Mouse (Mus musculus): ENCODE results near the gene Ntrk2. TPM values are rescaled to one million over a fixed set of nuclear protein-coding genes. Genes with fewer than 3 reads are reported as not detected.

The Ntrk2 gene
- total and polyA plus RNA-seq, 2 experiments from 2014 or later = 141 to 207 TPM

DNA sequence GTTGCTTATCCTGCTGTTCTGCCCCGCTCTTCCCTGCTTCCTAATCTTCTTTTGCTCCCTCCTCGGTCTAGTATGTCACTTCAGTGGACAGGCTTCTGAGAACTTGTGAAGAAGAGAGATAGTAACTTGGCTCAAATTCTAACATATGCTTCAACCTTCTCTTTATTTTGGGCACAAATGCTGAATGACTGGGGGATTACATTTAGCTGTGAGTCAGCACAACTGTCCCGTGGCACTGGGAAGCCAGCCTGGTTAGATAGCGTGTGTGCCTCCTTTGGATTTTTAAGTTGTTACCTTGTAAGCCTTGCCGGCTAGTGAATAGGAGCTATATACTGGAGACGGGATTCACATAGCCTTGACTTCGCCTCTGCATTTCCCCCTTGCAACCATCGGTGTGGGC is 79.7 kb downstream of the Ntrk2 start:
- H3K36me3 ChIP-seq (ENCODE audit: insufficient read depth, low read length) = peaks cover 16% of the 10 kb centered on the region
- no peak for TF ChIP-seq CTCF (IDR thresholded peaks at IDR 0.05)
- DNase-seq (ENCODE audit: low spot score) (no peak), ATAC-seq (ENCODE audit: low FRiP score) (no peak)
- H3K9ac ChIP-seq (replicated peaks; ENCODE audit: low read length, poor library complexity, severe bottlenecking) = no peak overlapping the region
- 60% methylated on average over 8 of the region's 8 CpGs for WGBS
- no peak overlapping the region for H3K4me3 ChIP-seq (ENCODE audit: low read depth, low read length)
- H3K4me2 ChIP-seq (ENCODE audit: low read depth, low read length, poor library complexity, severe bottlenecking) = no peak overlapping the region
- H3K27me3 ChIP-seq (ENCODE audit: insufficient read depth, low read length) = no peaks in the 10 kb centered on the region
- H3K9me3 ChIP-seq (ENCODE audit: low read length) = no peaks in the 10 kb centered on the region
- no peak overlapping the region for H3K27ac ChIP-seq (ENCODE audit: low read depth, low read length)
- no peaks in the 10 kb centered on the region for H3K4me1 ChIP-seq (ENCODE audit: insufficient read depth, low read length)

DNA sequence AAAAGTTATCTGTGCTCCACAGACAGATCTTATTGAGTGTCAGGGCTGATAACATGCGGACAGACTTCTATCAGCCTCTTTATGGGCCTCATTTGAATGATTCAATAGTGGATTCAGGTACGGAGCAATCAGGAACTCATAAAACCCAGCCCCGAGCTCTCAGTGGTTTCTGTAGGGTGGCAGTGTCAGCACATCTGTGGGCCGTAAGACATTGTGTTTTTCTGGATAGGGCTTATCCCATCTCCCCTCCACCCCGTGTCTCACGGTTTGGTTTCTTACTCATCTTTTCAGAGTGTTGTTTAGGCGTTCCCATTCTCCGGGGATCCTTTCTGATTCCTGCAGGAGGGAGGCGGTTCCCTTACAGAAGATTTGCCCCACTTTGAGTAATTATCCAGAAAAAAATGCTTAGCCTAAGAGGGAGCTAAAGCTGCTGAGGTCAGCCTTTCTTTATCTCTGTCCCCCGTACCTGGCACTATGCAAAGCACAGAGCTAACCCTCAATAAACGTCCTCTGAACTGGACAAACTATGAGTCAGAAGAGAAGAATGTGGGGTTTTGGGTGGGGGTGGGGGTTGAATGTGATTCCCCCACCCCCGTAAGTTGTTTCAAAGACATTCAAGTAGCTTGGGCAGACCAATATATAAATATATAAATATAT is 90.0 kb downstream of the Ntrk2 start:
- TF ChIP-seq CTCF (IDR thresholded peaks at IDR 0.05) = no peak
- Histone ChIP-seq H3K4me2 (ENCODE audit: low read depth, low read length, poor library complexity, severe bottlenecking) (no peak overlapping the region), H3K9ac (replicated peaks; ENCODE audit: low read length, poor library complexity, severe bottlenecking) (no peak overlapping the region), H3K27ac (ENCODE audit: low read depth, low read length) (no peak overlapping the region), H3K9me3 (ENCODE audit: low read length) (no peaks in the 10 kb centered on the region), H3K4me3 (ENCODE audit: low read depth, low read length) (no peak overlapping the region), H3K27me3 (ENCODE audit: insufficient read depth, low read length) (no peaks in the 10 kb centered on the region), H3K4me1 (ENCODE audit: insufficient read depth, low read length) (no peaks in the 10 kb centered on the region), H3K36me3 (ENCODE audit: insufficient read depth, low read length) (no peaks in the 10 kb centered on the region; the same call in 1 of the 2 replicates)
- 76% methylated on average over 12 of the region's 12 CpGs for WGBS
- no peak for DNase-seq (ENCODE audit: low spot score)
- no peak for ATAC-seq (ENCODE audit: low FRiP score)

DNA sequence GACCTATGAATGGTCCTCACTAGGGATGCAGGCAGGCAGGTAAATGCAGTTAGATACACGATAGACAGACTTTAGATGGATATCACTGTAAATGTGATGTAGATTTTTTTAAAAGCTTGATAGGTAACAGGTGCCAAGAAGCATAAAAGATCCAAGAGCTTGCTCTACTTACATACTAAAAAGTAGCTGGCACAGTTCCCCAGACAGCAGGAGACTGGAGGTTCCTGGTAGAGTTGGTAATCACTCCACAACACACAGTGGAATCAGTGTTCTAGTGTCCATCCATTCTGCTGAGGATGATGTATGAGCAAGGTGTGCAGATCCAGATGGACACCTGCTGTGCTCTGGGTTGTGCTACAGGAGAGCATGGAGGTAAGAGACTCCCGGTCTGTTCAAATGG is 93.0 kb downstream of the Ntrk2 start:
- ATAC-seq (ENCODE audit: low FRiP score) (no peak), DNase-seq (ENCODE audit: low spot score) (no peak)
- H3K4me1 ChIP-seq (ENCODE audit: insufficient read depth, low read length) = no peaks in the 10 kb centered on the region
- 91% methylated on average over 2 of the region's 2 CpGs for WGBS
- no peak overlapping the region for H3K4me3 ChIP-seq (ENCODE audit: low read depth, low read length)
- no peak overlapping the region for H3K27ac ChIP-seq (ENCODE audit: low read depth, low read length)
- no peak overlapping the region for H3K9ac ChIP-seq (replicated peaks; ENCODE audit: low read length, poor library complexity, severe bottlenecking)
- no peak overlapping the region for H3K4me2 ChIP-seq (ENCODE audit: low read depth, low read length, poor library complexity, severe bottlenecking)
- no peaks in the 10 kb centered on the region for H3K27me3 ChIP-seq (ENCODE audit: insufficient read depth, low read length)
- no peaks in the 10 kb centered on the region for H3K9me3 ChIP-seq (ENCODE audit: low read length)
- TF ChIP-seq CTCF (IDR thresholded peaks at IDR 0.05) = no peak
- no peaks in the 10 kb centered on the region; the same call in 1 of the 2 replicates for H3K36me3 ChIP-seq (ENCODE audit: insufficient read depth, low read length)

DNA sequence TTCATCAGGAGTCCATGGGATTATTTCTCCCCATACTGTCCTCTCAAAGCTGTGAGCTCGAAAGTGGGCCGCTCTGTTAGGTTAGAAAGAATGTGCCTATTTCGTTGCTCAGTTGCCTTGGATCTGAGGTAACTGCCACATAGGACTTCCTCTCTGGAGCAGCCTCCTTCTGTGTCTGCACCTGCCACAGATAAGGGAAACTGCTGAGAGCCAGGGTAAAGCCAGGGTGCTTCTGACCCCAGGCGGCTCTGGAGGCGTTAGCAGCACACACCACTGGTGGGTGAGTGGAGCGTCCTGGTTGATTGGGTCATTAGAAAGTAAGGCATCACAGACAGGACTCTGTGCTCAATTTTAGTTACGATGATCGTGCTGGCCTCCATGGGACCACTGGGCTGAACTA is 95.9 kb downstream of the Ntrk2 start:
- Histone ChIP-seq H3K27me3 (ENCODE audit: insufficient read depth, low read length) (no peaks in the 10 kb centered on the region), H3K4me3 (ENCODE audit: low read depth, low read length) (no peak overlapping the region), H3K4me2 (ENCODE audit: low read depth, low read length, poor library complexity, severe bottlenecking) (no peak overlapping the region), H3K36me3 (ENCODE audit: insufficient read depth, low read length) (no peaks in the 10 kb centered on the region; the same call in 1 of the 2 replicates), H3K9me3 (ENCODE audit: low read length) (no peaks in the 10 kb centered on the region), H3K27ac (ENCODE audit: low read depth, low read length) (no peak overlapping the region), H3K4me1 (ENCODE audit: insufficient read depth, low read length) (peaks cover 10% of the 10 kb centered on the region; the same call in 1 of the 2 replicates), H3K9ac (replicated peaks; ENCODE audit: low read length, poor library complexity, severe bottlenecking) (no peak overlapping the region)
- TF ChIP-seq CTCF (IDR thresholded peaks at IDR 0.05) = no peak
- ATAC-seq (ENCODE audit: low FRiP score) = no peak
- DNase-seq (ENCODE audit: low spot score) = no peak
- 68% methylated on average over 8 of the region's 8 CpGs for WGBS

DNA sequence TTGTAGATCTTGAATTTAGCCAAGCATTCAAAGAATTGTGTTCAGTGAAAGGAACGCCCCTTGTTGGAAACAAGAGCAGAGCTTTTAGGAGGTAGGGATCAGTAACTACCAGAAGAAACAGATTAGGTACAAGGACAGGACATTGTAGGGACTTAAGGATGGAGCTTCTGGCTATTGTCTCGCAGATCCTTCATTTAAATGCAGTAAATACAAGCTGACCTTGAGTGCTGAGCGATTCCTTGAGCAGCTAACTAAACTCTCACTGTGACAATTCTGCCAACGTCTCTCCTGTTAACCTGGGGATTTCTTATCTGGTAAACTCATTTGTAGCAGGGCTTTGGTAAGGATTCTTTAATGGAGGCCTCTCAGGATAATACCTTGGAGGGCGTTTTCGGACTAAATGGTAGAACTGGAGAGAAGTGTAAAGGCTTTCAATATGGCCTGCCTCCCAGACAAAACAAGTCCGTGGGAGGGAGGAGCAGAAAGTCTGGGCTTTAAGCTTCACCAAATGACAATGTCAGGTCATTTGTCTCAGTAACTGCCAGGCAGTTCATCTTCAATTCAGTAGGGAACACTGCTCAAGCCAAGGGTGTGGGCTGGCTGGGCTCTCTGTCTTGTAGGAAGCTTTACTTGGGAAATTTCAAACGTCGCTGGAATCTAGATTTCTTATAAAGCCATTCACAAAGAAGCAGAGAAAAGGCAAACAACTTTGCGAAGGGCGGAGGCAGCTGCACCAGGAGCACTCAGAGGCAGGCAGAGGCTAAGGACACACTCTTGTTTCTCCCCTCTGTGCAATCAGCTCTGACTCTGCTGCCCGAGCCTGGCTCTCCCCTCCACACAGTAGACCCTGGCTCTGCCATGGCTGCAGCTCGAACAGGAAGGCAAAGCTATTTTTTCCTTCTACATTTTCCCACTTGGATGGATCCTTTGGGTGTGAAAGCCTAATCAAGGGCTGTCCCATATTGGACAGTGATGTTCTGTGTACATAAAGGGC is 98.7 kb downstream of the Ntrk2 start:
- DNase-seq (ENCODE audit: low spot score) (peak; percentile 38), ATAC-seq (ENCODE audit: low FRiP score) (no peak)
- TF ChIP-seq CTCF (IDR thresholded peaks at IDR 0.05) = no peak
- H3K4me1 ChIP-seq (ENCODE audit: insufficient read depth, low read length) = peaks cover 10% of the 10 kb centered on the region; the same call in 1 of the 2 replicates
- no peaks in the 10 kb centered on the region for H3K36me3 ChIP-seq (ENCODE audit: insufficient read depth, low read length)
- H3K9ac ChIP-seq (replicated peaks; ENCODE audit: low read length, poor library complexity, severe bottlenecking) = no peak overlapping the region
- H3K27me3 ChIP-seq (ENCODE audit: insufficient read depth, low read length) = no peaks in the 10 kb centered on the region
- peak overlapping the region; percentile 21 for H3K27ac ChIP-seq (ENCODE audit: low read depth, low read length)
- H3K9me3 ChIP-seq (ENCODE audit: low read length) = no peaks in the 10 kb centered on the region
- H3K4me2 ChIP-seq (ENCODE audit: low read depth, low read length, poor library complexity, severe bottlenecking) = no peak overlapping the region
- no peak overlapping the region for H3K4me3 ChIP-seq (ENCODE audit: low read depth, low read length)
- WGBS = 31% methylated on average over 13 of the region's 13 CpGs

DNA sequence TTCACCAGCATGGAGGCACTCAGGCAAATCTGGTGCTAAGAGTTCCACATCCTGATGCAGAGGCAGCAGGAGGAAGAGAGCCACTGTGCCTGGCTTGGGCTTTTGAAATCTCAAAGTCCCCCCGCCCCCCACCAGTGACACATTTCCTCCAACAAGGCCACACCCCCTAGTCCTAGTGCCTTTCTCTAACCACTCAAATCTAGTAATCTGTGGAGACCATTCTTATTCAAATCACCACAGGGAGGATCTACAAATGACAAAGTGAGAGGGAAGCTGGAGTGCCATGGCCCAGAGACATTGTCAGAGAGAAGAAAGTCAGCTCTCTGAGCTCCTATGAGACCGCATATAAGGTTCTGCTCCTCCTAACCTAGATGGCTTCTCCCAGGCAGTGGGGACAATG is 105.6 kb downstream of the Ntrk2 start:
- no peaks in the 10 kb centered on the region; the same call in 1 of the 2 replicates for H3K4me1 ChIP-seq (ENCODE audit: insufficient read depth, low read length)

More for the DNA sequence above, 105.6 kb downstream of the Ntrk2 start:
- no peak overlapping the region for H3K4me2 ChIP-seq (ENCODE audit: low read depth, low read length, poor library complexity, severe bottlenecking)
- 0 out of 2 replicates have a peak, but pooled peaks cover 2% of the 10 kb centered on the region for H3K36me3 ChIP-seq (ENCODE audit: insufficient read depth, low read length)
- no peak overlapping the region for H3K9ac ChIP-seq (replicated peaks; ENCODE audit: low read length, poor library complexity, severe bottlenecking)
- no peaks in the 10 kb centered on the region for H3K9me3 ChIP-seq (ENCODE audit: low read length)
- TF ChIP-seq CTCF (IDR thresholded peaks at IDR 0.05) = no peak
- no peak for DNase-seq (ENCODE audit: low spot score)
- 86% methylated on average over 2 of the region's 2 CpGs for WGBS
- H3K27me3 ChIP-seq (ENCODE audit: insufficient read depth, low read length) = no peaks in the 10 kb centered on the region
- H3K27ac ChIP-seq (ENCODE audit: low read depth, low read length) = no peak overlapping the region
- no peak overlapping the region for H3K4me3 ChIP-seq (ENCODE audit: low read depth, low read length)
- no peak for ATAC-seq (ENCODE audit: low FRiP score)
